Mouse (Mus musculus) brain, embryonic 14.5 days (tissue): ENCODE measurements around the gene Tchp. TPM values are rescaled to one million over a fixed set of nuclear protein-coding genes. Genes with fewer than 3 reads are reported as not detected.

Experiments used
- DNase-seq: peaks from one replicate; pipeline ENCODE4 v3.0.0-alpha.2; 2011; ENCODE audit warnings: low read depth
- CTCF ChIP-seq: fragments of 200-500 bp; IDR thresholded peaks from 2 replicates; pipeline ENCODE4 v1.5.1; 2012; ENCODE audit warnings: inconsistent platforms, mild to moderate bottlenecking, moderate library complexity, borderline replicate concordance; ENCODE audit not compliant: insufficient read depth, insufficient read length; ENCODE audit errors: extremely low read depth
- POLR2A ChIP-seq: fragments of 200-500 bp; IDR thresholded peaks from 2 replicates; pipeline ENCODE4 v1.6.1; 2012; ENCODE audit warnings: mild to moderate bottlenecking, inconsistent platforms, borderline replicate concordance; ENCODE audit not compliant: poor library complexity, insufficient read depth, insufficient read length, severe bottlenecking; ENCODE audit errors: extremely low read depth
- polyA plus RNA-seq: library from polyadenylated mRNA; depleted of rRNA; stranded (reverse); fragments of >200 nt; gene quantifications from 2 replicates; pipeline ENCODE4 v1.2.3, GENCODE M21; 2012

Gene Tchp
- polyA plus RNA-seq, 1 experiment = 31.1 TPM

DNA sequence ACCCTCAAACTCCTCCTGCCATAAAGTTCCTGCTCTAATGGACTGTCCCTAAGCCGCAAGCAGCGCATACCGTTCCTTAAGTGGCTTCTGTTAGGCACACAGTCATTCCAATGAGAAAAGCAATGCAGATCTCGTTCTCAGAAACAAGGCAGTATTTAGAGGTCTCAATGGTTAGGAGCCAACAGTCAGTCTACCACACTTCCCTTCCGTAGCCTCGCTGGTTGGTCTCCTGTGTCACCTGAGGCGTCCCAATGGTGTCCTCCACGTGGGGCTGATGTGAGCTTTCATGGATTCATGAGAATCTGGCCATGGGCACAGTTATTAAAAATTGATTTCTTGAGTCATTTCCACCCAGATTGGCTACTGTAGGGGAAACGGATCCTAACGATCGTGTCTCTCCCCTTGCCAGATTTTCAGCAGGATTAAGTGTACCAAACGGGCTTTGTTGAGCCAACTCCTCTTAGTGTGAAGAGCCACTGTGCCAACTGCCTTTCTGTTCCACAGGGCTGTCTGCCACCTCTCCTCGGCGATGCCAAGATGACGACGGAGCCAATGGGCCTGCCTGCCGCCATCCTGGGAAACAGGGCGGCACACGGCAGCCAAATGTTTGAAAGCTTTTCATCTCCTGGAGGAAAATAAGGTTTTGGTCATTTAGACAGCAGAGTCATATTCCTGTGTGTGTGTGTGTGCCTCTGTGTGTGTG lies 9.4 kb upstream of the Tchp start:
- DNase-seq = peak; percentile 91

DNA sequence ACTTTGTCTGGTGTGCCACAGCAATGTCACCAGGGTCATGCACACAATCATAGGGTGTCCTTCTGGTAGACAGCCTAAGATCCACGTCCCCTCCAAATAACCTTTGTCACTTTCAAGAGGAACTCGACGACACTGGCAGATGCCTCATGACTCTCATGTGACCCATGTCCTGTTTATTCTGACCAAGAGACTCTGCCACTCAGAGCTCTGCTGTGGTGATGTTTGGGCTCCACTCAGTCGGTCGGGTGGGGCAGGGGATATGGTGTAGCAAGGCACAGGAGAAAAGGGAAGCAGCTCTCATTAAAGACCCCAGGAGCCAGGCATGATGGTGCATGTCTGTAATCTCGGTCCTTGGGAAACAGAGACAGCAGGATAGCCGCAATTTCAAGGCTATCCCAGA lies 8.5 kb upstream of the Tchp start:
- no peak for DNase-seq
- TF ChIP-seq CTCF (no peak), POLR2A (no peak)

More for the DNA sequence above, 9.4 kb upstream of the Tchp start:
- TF ChIP-seq CTCF (no peak), POLR2A (no peak)

DNA sequence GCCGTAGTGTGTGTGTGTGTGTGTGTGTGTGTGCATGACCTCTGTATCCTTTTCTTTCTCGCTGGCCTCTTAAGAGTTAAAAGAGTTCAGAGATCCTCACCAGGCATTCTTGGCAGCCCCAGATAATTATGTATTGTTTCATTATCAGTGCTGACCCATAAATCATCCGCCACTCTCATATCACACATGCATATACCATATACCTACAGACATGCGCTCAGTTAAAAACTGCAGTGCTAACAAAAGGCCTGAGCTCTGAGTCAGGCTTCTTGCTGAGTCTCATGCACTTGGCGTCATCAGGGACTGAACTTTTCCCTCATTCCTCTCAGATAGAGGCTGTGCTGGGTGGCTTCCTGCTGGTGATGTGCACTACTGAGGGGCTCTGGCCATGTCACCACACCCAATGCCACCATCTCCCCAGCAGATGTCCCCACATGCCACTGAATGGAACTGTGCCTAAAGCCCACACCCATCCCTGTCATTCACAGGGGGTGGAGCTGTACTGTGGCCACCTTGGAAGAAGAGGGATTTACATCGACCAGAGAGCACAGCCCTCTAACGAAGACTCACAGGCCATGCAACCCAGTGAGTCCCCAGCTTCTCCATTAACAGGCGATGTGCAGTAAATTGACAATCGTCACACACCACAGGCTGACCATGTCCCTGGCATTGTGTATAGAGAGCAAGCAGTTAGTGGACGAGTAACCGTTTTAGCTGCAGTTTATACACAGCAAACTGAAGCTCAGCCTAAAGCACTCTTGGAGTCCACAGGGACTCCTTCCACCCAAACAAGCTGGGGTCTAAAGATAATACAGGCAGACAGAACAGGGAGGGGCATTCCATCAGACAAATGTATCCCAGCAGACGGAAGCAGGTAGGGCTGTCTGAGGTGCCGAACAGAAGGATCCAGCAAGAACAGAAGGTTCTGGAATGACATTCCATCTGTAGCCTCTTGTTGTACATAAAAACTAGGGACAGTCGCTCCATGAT lies 4.9 kb upstream of the Tchp start:
- TF ChIP-seq POLR2A (no peak), CTCF (peak; percentile 44; the same call in 1 of the 2 replicates)
- DNase-seq = peak; percentile 30

DNA sequence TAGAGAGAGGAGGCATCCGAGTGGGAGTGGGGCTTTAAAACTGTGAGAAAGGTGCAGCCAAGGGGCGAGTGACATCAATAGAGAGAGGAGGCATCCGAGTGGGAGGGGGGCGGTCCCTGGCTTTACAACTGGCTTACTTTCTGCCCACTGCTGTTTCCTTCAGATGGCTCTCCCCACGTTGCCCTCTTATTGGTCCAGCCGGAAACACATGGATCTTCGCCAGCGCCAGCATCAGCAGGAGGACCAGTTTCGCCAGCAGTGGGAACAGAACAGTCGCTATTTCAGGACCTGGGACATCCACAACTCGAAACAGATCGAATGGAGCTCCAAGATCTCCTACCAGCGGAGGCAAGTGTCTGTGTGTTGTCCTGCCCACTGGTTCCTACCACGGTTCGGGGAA lies 931 bp downstream of the Tchp start:
- DNase-seq = no peak
- TF ChIP-seq CTCF (no peak), POLR2A (no peak)

DNA sequence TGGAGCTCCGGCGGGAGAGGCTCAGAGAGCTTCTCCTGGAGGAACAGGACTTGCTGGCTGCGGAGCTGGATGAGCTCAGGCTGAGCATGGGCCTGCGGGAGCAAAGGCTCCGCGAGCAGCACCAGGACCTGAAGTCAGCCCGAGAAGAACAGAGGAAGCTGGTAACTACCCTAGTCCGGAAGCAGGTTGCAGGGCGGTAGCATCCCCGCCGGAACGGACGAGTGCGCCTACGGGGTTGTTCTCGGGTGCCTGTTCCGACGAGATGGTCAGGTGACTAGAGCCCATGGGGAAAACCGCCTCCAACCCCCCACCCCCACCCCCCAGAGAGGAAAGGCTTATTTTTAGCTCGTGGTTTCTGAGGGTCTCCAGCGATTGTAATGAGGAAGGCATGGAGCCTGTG lies 1.8 kb downstream of the Tchp start:
- DNase-seq = no peak
- no peak for TF ChIP-seq CTCF
- no peak for TF ChIP-seq POLR2A

DNA sequence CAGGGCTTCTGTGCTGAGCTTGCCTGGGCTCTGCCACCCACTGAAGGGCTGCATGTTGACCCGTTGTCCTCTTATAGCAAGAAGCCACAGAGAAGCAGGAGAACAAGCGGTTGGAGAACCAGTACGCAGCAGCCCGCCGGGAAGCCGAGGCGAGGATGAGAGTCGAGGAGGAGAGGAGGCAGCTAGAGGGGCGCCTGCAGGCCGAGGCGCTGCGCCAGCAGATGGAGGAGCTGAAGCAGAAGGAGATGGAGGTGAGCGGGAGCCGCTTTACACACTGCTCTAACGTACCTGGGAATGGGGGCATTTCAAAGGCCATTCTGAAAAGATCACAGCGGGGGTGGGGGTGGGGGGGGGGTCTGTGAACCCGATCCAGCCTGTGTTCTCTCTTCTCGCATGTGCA lies 7.0 kb downstream of the Tchp start:
- TF ChIP-seq POLR2A (no peak), CTCF (no peak)
- DNase-seq = no peak

DNA sequence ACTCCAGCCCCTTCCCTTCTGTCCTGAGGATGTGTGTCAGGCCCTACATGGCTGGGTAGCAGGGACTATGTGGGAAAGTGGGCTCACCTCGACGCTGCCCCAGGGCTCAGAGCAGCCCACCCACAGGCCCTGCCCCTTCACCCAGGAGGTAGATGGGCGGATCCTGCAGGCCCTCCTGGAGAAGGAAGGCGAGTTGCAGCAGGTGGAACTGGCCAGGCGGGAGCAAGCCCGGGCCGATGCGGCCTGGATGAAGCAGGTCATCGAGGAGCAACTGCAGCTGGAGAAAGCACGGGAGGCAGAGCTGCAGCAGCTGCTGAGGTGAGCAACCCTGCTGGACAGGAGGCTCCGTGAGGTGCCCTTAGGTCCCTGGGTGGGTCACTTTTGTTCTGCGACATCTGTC lies 9.7 kb downstream of the Tchp start:
- TF ChIP-seq POLR2A (no peak), CTCF (no peak)
- DNase-seq = no peak

DNA sequence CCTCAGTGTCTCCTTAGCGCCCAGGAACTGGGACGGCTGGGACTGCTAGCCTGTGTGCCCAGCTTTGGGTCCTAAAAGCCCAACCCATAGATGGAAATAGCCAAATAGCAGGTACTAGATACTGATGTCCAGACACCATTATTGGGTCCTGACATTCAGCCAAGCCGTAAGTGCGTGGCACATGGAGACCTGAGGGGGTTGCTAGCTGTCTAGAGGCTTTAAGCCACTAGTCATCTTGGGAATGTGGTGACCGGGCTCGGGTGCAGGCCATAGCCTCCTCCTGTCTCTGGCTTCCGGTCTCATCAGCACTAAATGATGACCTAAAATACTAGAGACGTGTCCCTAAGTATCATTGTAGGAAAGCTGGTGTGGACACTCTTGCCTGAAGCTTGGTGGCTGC lies 10.4 kb downstream of the Tchp start:
- no peak for DNase-seq

DNA sequence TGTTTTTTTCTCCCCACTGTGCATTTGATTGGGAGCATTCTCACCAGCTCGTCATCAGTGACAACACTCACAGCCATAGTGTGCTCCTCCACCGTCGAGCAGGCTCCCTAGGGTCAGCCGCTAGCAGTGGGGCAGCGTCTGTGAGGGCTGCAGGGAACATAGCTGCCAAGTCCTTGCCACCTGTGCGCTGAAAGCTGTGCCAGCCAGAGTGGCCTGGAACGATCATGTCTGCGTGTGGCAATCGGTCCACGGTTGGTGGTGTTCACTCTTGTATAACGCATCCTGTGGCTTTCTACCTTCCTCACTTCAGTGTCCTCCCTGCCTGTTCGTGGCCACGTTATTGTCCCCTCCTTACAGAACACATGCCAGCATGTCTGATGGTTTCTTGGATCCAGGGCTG lies 10.9 kb downstream of the Tchp start:
- DNase-seq = no peak
- TF ChIP-seq POLR2A (no peak), CTCF (no peak)

More for the DNA sequence above, 10.4 kb downstream of the Tchp start:
- no peak for TF ChIP-seq POLR2A
- no peak for TF ChIP-seq CTCF

DNA sequence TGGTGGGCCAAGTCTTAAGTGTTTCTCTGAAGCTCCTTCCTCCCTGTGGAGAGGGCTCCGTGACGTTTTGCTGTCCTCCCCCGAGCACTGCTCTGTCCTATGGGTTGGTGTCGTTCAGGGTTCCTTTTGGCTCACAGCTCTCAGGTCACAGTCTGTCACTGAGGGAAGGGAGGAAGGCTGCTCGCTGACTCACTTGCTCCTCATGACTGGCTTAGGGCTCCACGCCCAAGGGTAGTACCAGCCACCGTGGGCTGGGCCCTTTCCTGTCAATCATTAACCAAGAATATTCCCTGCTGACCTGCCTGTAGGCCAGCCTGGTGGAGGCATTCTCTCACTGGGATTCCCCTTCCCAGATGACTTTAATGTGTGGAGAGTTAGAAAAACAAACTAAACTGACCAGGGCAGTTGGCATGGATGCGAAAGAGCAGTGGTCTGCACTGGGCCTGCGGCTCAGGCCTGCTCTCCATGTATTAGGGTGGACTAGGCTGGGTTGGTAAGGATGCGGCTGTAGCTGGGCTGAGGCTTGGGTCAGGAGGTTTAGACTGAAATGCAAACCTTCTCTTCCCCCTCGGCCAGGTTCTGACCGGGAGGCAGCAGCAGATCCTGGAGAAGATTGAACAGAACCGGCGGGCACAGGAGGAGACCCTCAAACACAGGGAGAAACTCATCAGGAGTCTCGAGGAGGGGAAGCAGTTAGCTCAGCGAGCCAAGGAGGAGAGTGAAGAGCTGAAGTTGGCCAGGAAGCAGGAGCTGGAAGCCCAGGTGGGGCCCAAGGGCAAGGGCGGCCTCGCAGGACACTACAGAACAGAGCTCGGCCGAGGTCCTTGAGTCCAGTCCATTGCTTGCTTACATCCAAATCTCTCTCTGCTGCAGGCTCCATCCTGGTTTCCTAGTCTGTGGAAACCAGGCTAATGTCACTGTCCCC lies 11.7 kb downstream of the Tchp start:
- TF ChIP-seq CTCF = no peak
- TF ChIP-seq POLR2A = no peak
- DNase-seq = no peak

DNA sequence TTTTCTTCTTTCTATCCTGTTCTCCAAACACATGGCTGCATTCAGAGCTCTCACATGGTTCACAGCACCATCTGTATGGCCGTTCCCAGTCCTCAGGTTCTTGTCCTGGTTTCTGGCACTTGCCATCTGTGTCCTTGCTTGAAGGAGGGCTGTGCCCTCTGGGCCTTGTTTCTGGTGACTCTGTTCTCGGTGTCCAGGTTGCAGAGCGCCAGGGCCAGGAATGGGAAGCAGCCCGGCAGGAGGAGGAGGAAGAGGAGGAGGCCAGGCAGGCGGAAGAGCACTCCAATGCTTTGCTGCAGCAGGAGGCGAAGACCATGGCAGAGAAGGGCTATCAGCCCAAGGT lies 12.3 kb downstream of the Tchp start:
- TF ChIP-seq CTCF = no peak
- no peak for TF ChIP-seq POLR2A
- DNase-seq = no peak
